Mouse (Mus musculus) myocyte (in vitro differentiated cells): ENCODE measurements at regions not wholly inside any gene's neighbourhood (a gene's known extent, or its start where the extent isn't known, plus 50 kb on each side); places are given as distances from the start of the nearest gene placed in this dataset.

Experiments
- H3K27me3 ChIP-seq: one replicate; pipeline ENCODE4 v1.6.1; 2011; ENCODE audit not compliant: control insufficient read depth, insufficient read depth, insufficient read length
- H3K36me3 ChIP-seq: one replicate; pipeline ENCODE4 v1.6.1; 2011; ENCODE audit not compliant: control insufficient read depth, insufficient read depth
- H3K4me2 ChIP-seq: one replicate; pipeline ENCODE4 v1.6.1; 2011; ENCODE audit warnings: low read depth, control low read depth
- H3K4me3 ChIP-seq: one replicate; pipeline ENCODE4 v1.5.1; 2011; ENCODE audit warnings: mild to moderate bottlenecking, control low read depth, moderate library complexity
- H3K79me2 ChIP-seq: one replicate; pipeline ENCODE4 v1.6.1; 2011; ENCODE audit not compliant: control insufficient read depth, insufficient read depth
- H3ac ChIP-seq: one replicate; pipeline ENCODE4 v1.6.1; 2011; ENCODE audit not compliant: control insufficient read depth, insufficient read length
- CEBPB ChIP-seq: IDR thresholded peaks from 2 replicates; pipeline ENCODE4 v1.6.1; 2011; ENCODE audit warnings: mild to moderate bottlenecking, moderate library complexity; ENCODE audit not compliant: poor library complexity, insufficient read depth, severe bottlenecking
- E2F4 ChIP-seq: IDR thresholded peaks from one replicate; pipeline ENCODE4 v1.6.1; 2011; ENCODE audit warnings: mild to moderate bottlenecking, control low read depth, moderate library complexity; ENCODE audit not compliant: insufficient read depth
- MAX ChIP-seq: IDR thresholded peaks from one replicate; pipeline ENCODE4 v1.6.1; 2011; ENCODE audit warnings: low read depth, mild to moderate bottlenecking, control low read depth
- MYOD1 ChIP-seq, 3 experiments: IDR thresholded peaks; one replicate each; pipeline ENCODE4 v1.6.1; 2011; ENCODE audit warnings: control low read depth in 2 of 3, low read depth in 2 of 3, mild to moderate bottlenecking in 2 of 3, moderate library complexity in 1 of 3; ENCODE audit not compliant: insufficient read length in 2 of 3, control insufficient read depth in 1 of 3
- MYOG ChIP-seq, 3 experiments: IDR thresholded peaks; one replicate each; pipeline ENCODE4 v1.6.1; 2011; ENCODE audit warnings: control low read depth in 2 of 3, low read depth in 2 of 3, mild to moderate bottlenecking in 2 of 3; ENCODE audit not compliant: insufficient read length in 2 of 3, control insufficient read depth in 1 of 3, insufficient read depth in 1 of 3
- POLR2A ChIP-seq: IDR thresholded peaks from one replicate; pipeline ENCODE4 v1.6.1; 2011; ENCODE audit warnings: low read depth, mild to moderate bottlenecking, control low read depth, moderate library complexity; ENCODE audit not compliant: insufficient read length
- POLR2AphosphoS2 ChIP-seq: IDR thresholded peaks from one replicate; pipeline ENCODE4 v1.6.1; 2011; ENCODE audit warnings: low read depth, control low read depth; ENCODE audit not compliant: insufficient read length
- REST ChIP-seq: IDR thresholded peaks from one replicate; pipeline ENCODE4 v1.6.1; 2011; ENCODE audit warnings: mild to moderate bottlenecking, control low read depth, moderate library complexity; ENCODE audit not compliant: insufficient read depth, insufficient read length
- SRF ChIP-seq: IDR thresholded peaks from one replicate; pipeline ENCODE4 v1.6.1; 2011; ENCODE audit warnings: low read depth; ENCODE audit not compliant: control insufficient read depth, insufficient read length
- TCF12 ChIP-seq: IDR thresholded peaks from one replicate; pipeline ENCODE4 v1.6.1; 2011; ENCODE audit warnings: mild to moderate bottlenecking, control low read depth; ENCODE audit not compliant: poor library complexity, insufficient read depth, severe bottlenecking
- TCF3 ChIP-seq: IDR thresholded peaks from one replicate; pipeline ENCODE4 v1.6.1; 2011; ENCODE audit warnings: low read depth, control low read depth; ENCODE audit not compliant: insufficient read length
- USF1 ChIP-seq: IDR thresholded peaks from one replicate; pipeline ENCODE4 v1.6.1; 2011; ENCODE audit warnings: low read depth, mild to moderate bottlenecking, control low read depth, moderate library complexity

- no peak overlapping the region for H3ac ChIP-seq
These were observed 74.8 kb downstream of the Rpusd4 start for GRCm38 (mm10) chr9:35342436-35342835.

GRCm38 (mm10) chr9:35343336-35343735, 75.7 kb downstream of the Rpusd4 start:
- H3K4me2 ChIP-seq: peak overlapping the region; percentile 76
- no peaks in the 10 kb centered on the region for H3K79me2 ChIP-seq
- no peaks in the 10 kb centered on the region for H3K36me3 ChIP-seq
- no peak overlapping the region for H3K4me3 ChIP-seq
- H3ac ChIP-seq: no peak overlapping the region
- TF ChIP-seq E2F4 (no peak), MYOG (IDR thresholded peaks at IDR 0.05; ENCODE audit: control insufficient read depth in 1 of 3, insufficient read depth in 1 of 3, insufficient read length in 2 of 3, low read depth in 2 of 3) (no peak), MYOD1 (IDR thresholded peaks at IDR 0.05; ENCODE audit: control insufficient read depth in 1 of 3, insufficient read length in 2 of 3, low read depth in 2 of 3) (no peak), MAX (no peak), TCF3 (no peak), POLR2AphosphoS2 (no peak), REST (no peak), SRF (no peak), USF1 (no peak), TCF12 (no peak), POLR2A (no peak), CEBPB (no peak)
- H3K27me3 ChIP-seq: no peaks in the 10 kb centered on the region

More at GRCm38 (mm10) chr9:35342436-35342835, 74.8 kb downstream of the Rpusd4 start:
- Histone ChIP-seq H3K4me3 (no peak overlapping the region), H3K79me2 (no peaks in the 10 kb centered on the region), H3K36me3 (no peaks in the 10 kb centered on the region), H3K4me2 (peak overlapping the region; percentile 76), H3K27me3 (no peaks in the 10 kb centered on the region)
- TF ChIP-seq USF1 (no peak), MYOD1 (IDR thresholded peaks at IDR 0.05; ENCODE audit: control insufficient read depth in 1 of 3, insufficient read length in 2 of 3, low read depth in 2 of 3) (peak in 1 of 3 experiments; percentile 34), MYOG (IDR thresholded peaks at IDR 0.05; ENCODE audit: control insufficient read depth in 1 of 3, insufficient read depth in 1 of 3, insufficient read length in 2 of 3, low read depth in 2 of 3) (peak in 1 of 3 experiments; percentile 48), MAX (no peak), SRF (no peak), CEBPB (0 out of 2 replicates have a peak, but pooled peaks have one; percentile 6), POLR2AphosphoS2 (no peak), TCF12 (no peak), TCF3 (no peak), POLR2A (no peak), REST (no peak), E2F4 (no peak)

- no peaks in the 10 kb centered on the region for H3K79me2 ChIP-seq
- peak overlapping the region; percentile 56 for H3K4me2 ChIP-seq
- TF ChIP-seq TCF12 (no peak), MAX (no peak), REST (no peak), MYOD1 (IDR thresholded peaks at IDR 0.05; ENCODE audit: control insufficient read depth in 1 of 3, insufficient read length in 2 of 3, low read depth in 2 of 3) (peak in 2 of 3 experiments; percentile 49 to 78), MYOG (IDR thresholded peaks at IDR 0.05; ENCODE audit: control insufficient read depth in 1 of 3, insufficient read depth in 1 of 3, insufficient read length in 2 of 3, low read depth in 2 of 3) (peak; percentile 20 to 71 (median 25)), E2F4 (no peak)
- no peak overlapping the region for H3ac ChIP-seq
- H3K36me3 ChIP-seq: no peaks in the 10 kb centered on the region
- H3K4me3 ChIP-seq: no peak overlapping the region
- H3K27me3 ChIP-seq: no peaks in the 10 kb centered on the region
These were observed 76.6 kb upstream of the Cdon start for GRCm38 (mm10) chr9:35344374-35344773.

GRCm38 (mm10) chr9:35346378-35346777, 74.5 kb upstream of the Cdon start:
- Histone ChIP-seq H3ac (no peak overlapping the region), H3K79me2 (no peaks in the 10 kb centered on the region), H3K4me2 (no peak overlapping the region), H3K27me3 (no peaks in the 10 kb centered on the region), H3K36me3 (no peaks in the 10 kb centered on the region), H3K4me3 (no peak overlapping the region)
- TF ChIP-seq MYOD1 (IDR thresholded peaks at IDR 0.05; ENCODE audit: control insufficient read depth in 1 of 3, insufficient read length in 2 of 3, low read depth in 2 of 3): no peak

- no peaks in the 10 kb centered on the region for H3K79me2 ChIP-seq
- no peaks in the 10 kb centered on the region for H3K27me3 ChIP-seq
- H3K4me3 ChIP-seq: no peak overlapping the region
- no peak for TF ChIP-seq CEBPB
- TF ChIP-seq REST: no peak
- no peak for TF ChIP-seq POLR2A
- peak in 2 of 3 experiments; percentile 63 to 68 for TF ChIP-seq MYOD1 (IDR thresholded peaks at IDR 0.05; ENCODE audit: control insufficient read depth in 1 of 3, insufficient read length in 2 of 3, low read depth in 2 of 3)
- TF ChIP-seq USF1: no peak
- H3K36me3 ChIP-seq: no peaks in the 10 kb centered on the region
- no peak overlapping the region for H3K4me2 ChIP-seq
- no peak overlapping the region for H3ac ChIP-seq
These were observed 70.8 kb upstream of the Cdon start for GRCm38 (mm10) chr9:35350046-35350552.
